Mouse (Mus musculus) lung, postnatal 0 days (tissue): ENCODE measurements at regions not wholly inside any gene's neighbourhood (a gene's known extent, or its start where the extent isn't known, plus 50 kb on each side); places are given as distances from the start of the nearest gene placed in this dataset.

Experiments used
- CTCF ChIP-seq: IDR thresholded peaks from 2 replicates; pipeline ENCODE4 v1.5.1; 2016; ENCODE audit warnings: antibody characterized with exemption, mild to moderate bottlenecking
- EP300 ChIP-seq: IDR thresholded peaks from 2 replicates; pipeline ENCODE4 v1.6.1; 2016; ENCODE audit warnings: antibody characterized with exemption, mild to moderate bottlenecking, control low read depth

GRCm38 (mm10) chr6:81259878-81260277 lies 663.6 kb upstream of the Gcfc2 start:
- TF ChIP-seq CTCF (no peak), EP300 (no peak)
